8 mouse cellular contexts compared by ENCODE assay signal in genomic region chr13:107469491-107470276, GRCm38 (mm10).
DNase-seq lines count a peak whose midpoint lies in the region; ATAC-seq lines count a peak whose summit lies in the region.

No protein-coding gene starts in this region.

- no peaks in the 10 kb centered on the region for H3K9me3 ChIP-seq in embryonic facial prominence, embryonic 12.5 days
- H3K9me3 ChIP-seq in midbrain, embryonic 12.5 days = no peaks in the 10 kb centered on the region

- H3K27me3 ChIP-seq in embryonic facial prominence, embryonic 12.5 days = peaks cover 2% of the 10 kb centered on the region; the same call in 1 of the 2 replicates
- H3K27me3 ChIP-seq in midbrain, embryonic 12.5 days = peaks cover 16% of the 10 kb centered on the region

- H3K9ac ChIP-seq in embryonic facial prominence, embryonic 12.5 days = no peak overlapping the region
- H3K9ac ChIP-seq in midbrain, embryonic 12.5 days (replicated peaks) = no peak overlapping the region

- WGBS in embryonic facial prominence, embryonic 12.5 days = 2% methylated on average over 13 of the region's 13 CpGs
- 2% methylated on average over 13 of the region's 13 CpGs for WGBS in midbrain, embryonic 12.5 days

- DNase-seq in right cerebral cortex, postnatal 25 days = peak; percentile 8
- no peak for DNase-seq in right cerebral cortex, adult 18-20 months
- peak; percentile 36 to 38 for DNase-seq in heart, postnatal 10 days
- peak; percentile 85 to 86 for DNase-seq in kidney, postnatal 36 days
- DNase-seq in urinary bladder, postnatal 36 days (ENCODE audit: low spot score in 2 of 2) = peak; percentile 68 to 73
- DNase-seq in left cerebral cortex, postnatal 14 days (ENCODE audit: low spot score in 2 of 2) = no peak

- H3K4me1 ChIP-seq in embryonic facial prominence, embryonic 12.5 days = peaks cover 9% of the 10 kb centered on the region
- H3K4me1 ChIP-seq in midbrain, embryonic 12.5 days = peaks cover 23% of the 10 kb centered on the region

- intact Hi-C loops in heart, postnatal 10 days (cut with DNase I) = no loop called here
- intact Hi-C loops in left cerebral cortex, postnatal 14 days (cut with DNase I) = no loop called here

- peak; percentile 72 for ATAC-seq in embryonic facial prominence, embryonic 12.5 days (ENCODE audit: insufficient number of reproducible peaks, insufficient read depth, low FRiP score, low TSS enrichment)
- ATAC-seq in midbrain, embryonic 12.5 days (ENCODE audit: low FRiP score, low read depth) = peak; percentile 81

- H3K36me3 ChIP-seq in embryonic facial prominence, embryonic 12.5 days = no peaks in the 10 kb centered on the region
- no peaks in the 10 kb centered on the region for H3K36me3 ChIP-seq in midbrain, embryonic 12.5 days

- peak overlapping the region; percentile 55 for H3K4me2 ChIP-seq in embryonic facial prominence, embryonic 12.5 days (replicated peaks)
- H3K4me2 ChIP-seq in midbrain, embryonic 12.5 days (replicated peaks) = peak overlapping the region; percentile 54

- peak overlapping the region; percentile 25 for H3K4me3 ChIP-seq in embryonic facial prominence, embryonic 12.5 days
- peak overlapping the region; percentile 23 for H3K4me3 ChIP-seq in midbrain, embryonic 12.5 days

- H3K27ac ChIP-seq in embryonic facial prominence, embryonic 12.5 days = no peak overlapping the region
- H3K27ac ChIP-seq in midbrain, embryonic 12.5 days (replicated peaks) = no peak overlapping the region

Comparison
In these comparisons a context has a peak if more than half of its experiments do, and no peak if none do; other contexts are left out.
1. DNase-seq: peak in right cerebral cortex, postnatal 25 days (single experiment), heart, postnatal 10 days (2 of 2), kidney, postnatal 36 days (2 of 2) and urinary bladder, postnatal 36 days (2 of 2); none in right cerebral cortex, adult 18-20 months (single experiment) and left cerebral cortex, postnatal 14 days (0 of 2).